Mouse (Mus musculus) gastrocnemius, adult 8-10 months (tissue): ENCODE measurements around the gene Olfr1378. TPM values are rescaled to one million over a fixed set of nuclear protein-coding genes. Genes with fewer than 3 reads are reported as not detected.

Experiments used
- total RNA-seq, 4 experiments: library from RNA; stranded (reverse); gene quantifications; 2 replicates each; pipeline ENCODE4 v1.2.4; 2022

The Olfr1378 gene
- total RNA-seq, 4 experiments from 2014 or later: not detected

Other genes with a start within 250 kb of the Olfr1378 start
- gene Zfp354c, start 138.8 kb upstream of the Olfr1378 start, total RNA-seq: 1 to 10 TPM; 3.1 to 4.4 (median 3.6) TPM
- 1 to 10 TPM; 2.1 to 2.4 (median 2.2) TPM for gene Zfp879, start 125.0 kb upstream of the Olfr1378 start, total RNA-seq
- gene Grm6, start 115.8 kb upstream of the Olfr1378 start, total RNA-seq: not detected
- 1 to 10 TPM; 1.8 to 2.1 (median 1.9) TPM for gene Zfp454, start 78.9 kb upstream of the Olfr1378 start, total RNA-seq
- gene Zfp2, start 50.4 kb upstream of the Olfr1378 start, total RNA-seq: 1 to 10 TPM; 3.8 to 4.8 (median 4.2) TPM
- gene Zfp354b, start 34.9 kb upstream of the Olfr1378 start, total RNA-seq: 1 to 10 TPM; 1.6 to 2.3 (median 2.2) TPM
- not detected for gene 4933414I15Rik, start 22.8 kb upstream of the Olfr1378 start, total RNA-seq
- not detected for gene Prop1, start 12.8 kb upstream of the Olfr1378 start, total RNA-seq
- not detected for gene Olfr1377, start 15.4 kb downstream of the Olfr1378 start, total RNA-seq
- not detected for gene Olfr51, start 37.1 kb downstream of the Olfr1378 start, total RNA-seq
- gene Olfr54, start 47.7 kb downstream of the Olfr1378 start, total RNA-seq: not detected
- gene Olfr1375, start 81.6 kb downstream of the Olfr1378 start, total RNA-seq: not detected
- gene Zfp354a, start 92.7 kb downstream of the Olfr1378 start, total RNA-seq: 1 to 10 TPM; 3.3 to 4.7 (median 3.5) TPM